Mouse (Mus musculus): ENCODE measurements around the gene Clic1.

GRCm38 (mm10) chr17:35104754-35105153 is 55.0 kb downstream of the Clic1 start:
- TF ChIP-seq CTCF (IDR thresholded peaks at IDR 0.05; ENCODE audit: borderline replicate concordance, control insufficient read depth, extremely low read depth, insufficient read depth, low read length, poor library complexity) = no peak
- no peak for TF ChIP-seq POLR2A (IDR thresholded peaks at IDR 0.05; ENCODE audit: control insufficient read depth, extremely low read depth, insufficient read depth, low read length, poor library complexity)
